Mouse (Mus musculus): Measurements from ENCODE around the gene Slc25a23.

The Slc25a23 gene

GRCm38 (mm10) chr17:57059486-57059977, at the start of gene Slc25a23:
Gene Slc25a23, minus strand, starts transcription at chr17:57059863.
- peak; percentile 80 for DNase-seq (ENCODE audit: low read depth)

DNA sequence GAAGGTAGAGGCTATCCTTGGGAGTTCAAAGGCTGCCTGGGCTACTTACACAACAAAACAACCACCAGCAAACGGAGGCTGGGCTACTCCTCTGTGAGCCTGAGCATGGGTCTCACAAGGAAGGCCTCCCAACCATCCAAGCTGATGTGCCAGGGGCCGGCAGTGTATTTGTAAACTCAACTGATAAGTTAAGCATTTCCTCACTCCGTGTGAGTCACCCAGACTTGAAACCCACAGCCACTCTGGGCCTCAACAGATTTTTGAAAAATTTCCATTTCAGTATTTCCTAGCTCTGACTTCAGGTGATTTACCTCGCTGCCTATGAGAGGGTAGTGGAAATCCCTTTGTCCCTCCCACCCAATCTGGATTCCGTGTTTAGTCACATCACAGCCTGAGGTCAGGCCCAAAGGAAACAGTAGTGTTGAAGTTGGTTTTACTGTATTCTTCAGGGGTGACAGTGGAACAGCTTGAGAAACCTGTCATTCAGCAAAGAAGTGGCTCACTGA, 49.1 kb upstream of the Slc25a23 start:
- DNase-seq (ENCODE audit: low read depth) = peak; percentile 85

DNA sequence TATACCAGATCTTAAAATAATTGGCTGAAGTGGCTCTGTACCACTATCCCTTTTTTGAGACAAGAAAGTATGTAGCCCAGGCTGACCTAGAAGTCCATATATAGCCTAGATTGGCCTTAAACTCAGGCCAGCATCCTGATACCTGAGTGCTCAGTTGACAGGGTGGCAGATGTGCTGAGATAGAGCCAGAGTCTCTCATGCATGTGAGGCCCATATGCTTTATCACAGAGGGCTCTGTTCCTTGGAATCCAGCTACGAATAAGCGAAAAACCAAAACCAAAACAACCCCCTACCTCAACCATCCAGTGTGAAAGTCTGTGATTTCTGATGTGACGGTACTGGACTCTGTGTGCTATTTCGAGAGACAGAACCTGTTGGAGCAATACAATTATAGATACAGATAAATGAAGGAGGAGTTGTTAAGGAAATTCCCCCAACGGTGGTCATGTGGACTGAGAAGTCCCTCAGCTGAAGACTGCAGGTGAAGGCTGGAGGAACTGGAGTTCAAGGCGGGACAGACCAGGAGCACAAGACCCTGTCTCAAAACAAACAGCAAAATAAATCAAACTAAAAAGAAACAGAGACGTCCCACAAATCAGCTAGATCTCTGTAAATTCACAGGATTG, 48.5 kb upstream of the Slc25a23 start:
- DNase-seq (ENCODE audit: low read depth) = no peak

- no peak for DNase-seq (ENCODE audit: low read depth)
Observed at GRCm38 (mm10) chr17:57107064-57107463, 47.4 kb upstream of the Slc25a23 start.

GRCm38 (mm10) chr17:57106035-57106368, 46.3 kb upstream of the Slc25a23 start:
- DNase-seq (ENCODE audit: low read depth) = no peak

GRCm38 (mm10) chr17:57105181-57106034, 45.7 kb upstream of the Slc25a23 start, which contains the start of gene Tnfsf9:
Gene Tnfsf9, plus strand, starts transcription at chr17:57105325.
- DNase-seq (ENCODE audit: low read depth) = peak; percentile 79

GRCm38 (mm10) chr17:57104496-57104895, 44.8 kb upstream of the Slc25a23 start:
- DNase-seq (ENCODE audit: low read depth) = no peak

DNA sequence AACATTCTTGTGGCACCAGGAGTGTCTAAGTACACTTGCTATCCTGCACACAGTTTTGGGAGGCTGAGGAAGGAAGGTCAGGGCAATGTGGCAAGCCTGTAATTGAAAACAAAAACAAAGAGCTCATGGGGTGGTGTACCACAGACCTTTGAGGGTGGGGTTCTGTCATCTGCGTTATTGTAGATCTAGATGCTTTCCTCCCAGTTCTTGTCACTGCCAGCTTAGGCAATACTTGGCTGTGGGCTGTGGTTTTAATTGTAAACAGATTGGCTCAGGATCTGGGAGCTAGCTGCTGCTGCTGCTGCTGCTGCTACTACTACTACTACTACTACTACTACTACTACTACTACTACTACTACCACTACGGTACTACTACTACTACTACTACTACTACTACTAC, 42.6 kb upstream of the Slc25a23 start:
- DNase-seq (ENCODE audit: low read depth) = peak; percentile 74

GRCm38 (mm10) chr17:57099629-57100325, 40.1 kb upstream of the Slc25a23 start:
- peak; percentile 43 for DNase-seq (ENCODE audit: low read depth)

DNA sequence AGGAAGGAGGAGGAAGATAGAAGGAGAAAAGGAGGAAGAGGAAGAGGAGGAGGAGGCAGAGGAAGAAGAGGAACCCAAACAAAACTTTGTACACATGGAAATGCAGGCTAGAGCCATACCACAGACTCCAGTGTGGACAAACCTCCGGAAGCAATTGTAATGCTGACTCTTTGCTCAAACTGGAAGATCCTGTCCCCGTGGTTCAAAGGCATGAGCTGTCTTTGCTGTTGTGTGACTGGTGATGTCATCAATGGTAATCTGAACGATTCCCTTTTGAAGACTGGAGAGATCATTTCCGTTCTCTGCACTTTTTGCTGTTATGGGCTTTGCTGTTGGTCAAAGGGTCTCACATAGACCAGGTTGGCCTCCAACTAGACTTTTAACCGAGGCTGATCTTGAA, 38.7 kb upstream of the Slc25a23 start:
- peak; percentile 65 for DNase-seq (ENCODE audit: low read depth)

GRCm38 (mm10) chr17:57096623-57096920, 36.9 kb upstream of the Slc25a23 start:
- peak; percentile 74 for DNase-seq (ENCODE audit: low read depth)

DNA sequence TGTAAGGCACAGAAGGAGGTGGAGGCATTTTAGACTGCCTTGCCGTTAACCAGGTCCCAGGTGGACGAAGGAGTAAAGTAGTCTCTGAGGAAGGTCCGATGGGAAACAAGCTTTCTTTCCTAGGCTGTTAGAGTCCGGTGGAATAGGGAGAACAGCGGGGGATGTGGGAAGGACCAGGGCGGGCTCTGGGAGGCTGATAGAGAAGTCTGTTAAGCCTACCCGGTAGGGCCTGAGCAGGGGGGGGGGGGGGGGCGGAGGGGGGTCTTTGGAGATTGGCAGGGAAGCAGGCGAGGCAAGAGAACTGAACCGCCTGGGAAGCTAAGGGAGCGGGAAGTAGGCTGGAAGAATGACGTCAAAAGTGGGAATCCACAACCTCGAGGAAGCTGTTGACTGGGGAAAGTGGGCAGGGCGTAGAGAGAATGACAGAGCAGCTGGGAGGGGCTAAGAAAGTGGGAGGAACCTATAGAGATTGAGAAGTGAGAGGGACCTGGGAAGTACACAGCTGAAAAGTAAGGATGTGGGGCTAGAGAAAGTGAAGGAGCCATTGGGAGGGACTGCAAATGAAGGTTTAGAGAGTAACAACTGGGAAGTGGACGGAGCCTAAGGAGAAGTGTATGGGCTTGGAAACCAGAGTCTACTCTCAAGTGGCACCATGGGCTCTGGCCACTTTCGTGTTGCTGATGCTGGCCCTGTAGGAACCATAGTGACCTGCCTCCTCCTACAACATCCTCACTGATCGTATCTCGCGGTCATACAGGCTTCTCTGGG, 36.4 kb upstream of the Slc25a23 start:
- peak; percentile 64 for DNase-seq (ENCODE audit: low read depth)

GRCm38 (mm10) chr17:57094222-57094621, 34.6 kb upstream of the Slc25a23 start:
- peak; percentile 73 for DNase-seq (ENCODE audit: low read depth)

- no peak for DNase-seq (ENCODE audit: low read depth)
Observed at GRCm38 (mm10) chr17:57087049-57087832, 27.6 kb upstream of the Slc25a23 start, which contains the start of gene Tubb4a. Gene Tubb4a, minus strand, starts transcription at chr17:57087782.

GRCm38 (mm10) chr17:57085970-57086757, 26.5 kb upstream of the Slc25a23 start:
- DNase-seq (ENCODE audit: low read depth) = no peak

DNA sequence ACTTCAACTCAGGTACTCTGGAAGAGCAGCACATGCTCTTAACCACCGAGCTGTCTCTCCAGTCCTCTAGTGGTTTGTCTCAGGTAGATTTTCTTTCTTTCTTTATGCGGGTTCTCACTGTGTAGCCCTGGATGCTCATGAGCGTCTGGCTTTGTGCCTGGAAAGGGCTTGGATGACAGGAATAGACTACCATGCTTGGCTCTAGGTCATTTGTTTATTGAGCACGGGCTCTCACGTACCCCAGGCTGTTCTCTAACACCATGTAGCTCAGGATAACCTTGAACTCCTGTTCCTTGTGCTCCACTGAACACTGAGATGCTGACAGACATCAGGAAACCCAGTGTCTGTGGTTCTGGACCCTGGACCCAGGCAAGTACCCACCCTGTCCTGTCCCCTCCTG, 22.8 kb upstream of the Slc25a23 start:
- DNase-seq (ENCODE audit: low read depth) = no peak

GRCm38 (mm10) chr17:57081234-57081842, 21.7 kb upstream of the Slc25a23 start:
- no peak for DNase-seq (ENCODE audit: low read depth)

GRCm38 (mm10) chr17:57079919-57080318, 20.3 kb upstream of the Slc25a23 start:
- no peak for DNase-seq (ENCODE audit: low read depth)

DNA sequence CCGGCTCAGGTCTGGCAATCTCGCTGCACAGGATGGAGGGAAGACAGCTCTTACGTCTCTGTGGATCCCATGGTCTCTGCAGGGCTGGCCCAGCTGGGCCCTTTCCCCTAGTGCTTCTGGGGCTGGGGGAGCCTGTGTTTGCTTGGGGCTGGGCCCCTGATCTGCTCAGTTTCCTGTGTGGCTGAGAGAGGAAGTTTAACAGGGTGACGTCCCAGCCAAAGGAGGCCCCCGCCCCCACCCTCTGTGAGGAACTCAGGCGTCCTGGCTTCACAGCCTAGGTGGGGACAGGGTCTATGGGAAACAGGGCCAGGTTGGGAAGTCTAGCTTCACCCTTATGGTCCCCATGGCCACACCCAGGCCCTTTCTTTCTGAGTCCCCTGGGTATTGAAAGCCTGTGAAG, 18.7 kb upstream of the Slc25a23 start, which contains the start of gene Dennd1c:
TSS of gene Dennd1c (minus strand) at position 179 of the 400 bp plus-strand sequence.
- DNase-seq (ENCODE audit: low read depth) = peak; percentile 59

DNA sequence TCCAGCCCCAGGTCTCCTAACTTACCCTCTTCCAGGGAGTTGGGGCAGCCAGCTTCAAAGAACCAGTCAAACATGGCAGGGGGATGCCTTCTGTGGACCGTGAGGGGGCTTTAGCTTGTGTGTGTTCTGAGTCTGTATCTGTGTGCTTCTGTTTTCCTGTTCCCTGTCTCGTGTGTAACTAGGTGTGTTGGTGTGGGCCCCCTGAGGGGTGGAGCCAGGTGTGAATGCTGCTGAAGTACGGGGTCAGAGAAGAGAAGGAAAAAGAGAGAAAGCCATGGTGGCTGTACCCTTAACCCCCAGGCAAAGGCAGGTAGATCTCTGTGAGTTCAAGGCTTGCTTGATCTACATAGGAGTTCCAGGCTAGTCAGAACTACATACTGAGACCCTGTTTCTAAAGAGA, 17.3 kb upstream of the Slc25a23 start:
- no peak for DNase-seq (ENCODE audit: low read depth)
